Mouse (Mus musculus): ENCODE results near the gene Rpl37a. TPM values are rescaled to one million over a fixed set of nuclear protein-coding genes. Genes with fewer than 3 reads are reported as not detected.

The Rpl37a gene
- polyA plus RNA-seq, 1 experiment from 2014 or later, result 1,442 TPM

- DNase-seq (ENCODE audit: low spot score), result no peak
- WGBS, result 87% methylated on average over 5 of the region's 5 CpGs
- no peaks in the 10 kb centered on the region for H3K27me3 ChIP-seq (replicated peaks; ENCODE audit: low read depth, poor library complexity, severe bottlenecking)
- peaks cover 12% of the 10 kb centered on the region for H3K4me1 ChIP-seq
- no peaks in the 10 kb centered on the region for H3K36me3 ChIP-seq (replicated peaks)
- H3K9me3 ChIP-seq, result no peaks in the 10 kb centered on the region
- no peak overlapping the region for H3K4me3 ChIP-seq
- no peak overlapping the region for H3K27ac ChIP-seq (replicated peaks)
Observed at GRCm38 (mm10) chr1:72741406-72741805, 30.3 kb downstream of the Rpl37a start.

- Histone ChIP-seq H3K27me3 (replicated peaks; ENCODE audit: low read depth, poor library complexity, severe bottlenecking) (no peaks in the 10 kb centered on the region), H3K9me3 (no peaks in the 10 kb centered on the region), H3K4me3 (no peak overlapping the region), H3K4me1 (0 out of 2 replicates have a peak, but pooled peaks cover 2% of the 10 kb centered on the region), H3K36me3 (replicated peaks) (no peaks in the 10 kb centered on the region), H3K27ac (replicated peaks) (no peak overlapping the region)
- no peak for DNase-seq (ENCODE audit: low spot score)
- WGBS, result 82% methylated on average over 8 of the region's 8 CpGs
Observed at GRCm38 (mm10) chr1:72744816-72745506, 33.9 kb downstream of the Rpl37a start.

- DNase-seq (ENCODE audit: low spot score), result no peak
- no peak overlapping the region for H3K4me3 ChIP-seq
- WGBS, result 75% methylated on average over 7 of the region's 7 CpGs
- H3K27me3 ChIP-seq (replicated peaks; ENCODE audit: low read depth, poor library complexity, severe bottlenecking), result no peaks in the 10 kb centered on the region
- H3K27ac ChIP-seq (replicated peaks), result no peak overlapping the region
- no peaks in the 10 kb centered on the region for H3K9me3 ChIP-seq
- H3K36me3 ChIP-seq (replicated peaks), result no peaks in the 10 kb centered on the region
- H3K4me1 ChIP-seq, result 0 out of 2 replicates have a peak, but pooled peaks cover 2% of the 10 kb centered on the region
Observed at GRCm38 (mm10) chr1:72746382-72746781, 35.3 kb downstream of the Rpl37a start.

GRCm38 (mm10) chr1:72751371-72751781 is 40.3 kb downstream of the Rpl37a start:
- Histone ChIP-seq H3K9me3 (no peaks in the 10 kb centered on the region), H3K4me1 (peaks cover 10% of the 10 kb centered on the region), H3K27me3 (replicated peaks; ENCODE audit: low read depth, poor library complexity, severe bottlenecking) (no peaks in the 10 kb centered on the region), H3K36me3 (replicated peaks) (no peaks in the 10 kb centered on the region), H3K27ac (replicated peaks) (0 out of 2 replicates have a peak overlapping the region, but pooled peaks have one; percentile 8), H3K4me3 (no peak overlapping the region)
- no peak for DNase-seq (ENCODE audit: low spot score)
- WGBS, result 92% methylated on average over 7 of the region's 7 CpGs

- Histone ChIP-seq H3K36me3 (replicated peaks) (no peaks in the 10 kb centered on the region), H3K4me1 (peaks cover 10% of the 10 kb centered on the region), H3K27ac (replicated peaks) (no peak overlapping the region), H3K27me3 (replicated peaks; ENCODE audit: low read depth, poor library complexity, severe bottlenecking) (no peaks in the 10 kb centered on the region), H3K9me3 (no peaks in the 10 kb centered on the region), H3K4me3 (no peak overlapping the region)
- DNase-seq (ENCODE audit: low spot score), result no peak
- WGBS, result 84% methylated on average over 6 of the region's 6 CpGs
Observed at GRCm38 (mm10) chr1:72753211-72753610, 42.1 kb downstream of the Rpl37a start.

- WGBS, result 80% methylated on average over 8 of the region's 8 CpGs
- Histone ChIP-seq H3K36me3 (replicated peaks) (no peaks in the 10 kb centered on the region), H3K4me1 (peaks cover 10% of the 10 kb centered on the region), H3K9me3 (no peaks in the 10 kb centered on the region), H3K4me3 (no peak overlapping the region), H3K27ac (replicated peaks) (no peak overlapping the region; the same call in 1 of the 2 replicates), H3K27me3 (replicated peaks; ENCODE audit: low read depth, poor library complexity, severe bottlenecking) (no peaks in the 10 kb centered on the region)
- DNase-seq (ENCODE audit: low spot score), result no peak
Observed at GRCm38 (mm10) chr1:72755227-72755626, 44.1 kb downstream of the Rpl37a start.

GRCm38 (mm10) chr1:72755801-72756200 is 44.7 kb downstream of the Rpl37a start:
- WGBS, result 86% methylated on average over 2 of the region's 2 CpGs
- Histone ChIP-seq H3K27ac (replicated peaks) (no peak overlapping the region), H3K4me3 (no peak overlapping the region), H3K27me3 (replicated peaks; ENCODE audit: low read depth, poor library complexity, severe bottlenecking) (no peaks in the 10 kb centered on the region), H3K36me3 (replicated peaks) (no peaks in the 10 kb centered on the region), H3K9me3 (no peaks in the 10 kb centered on the region), H3K4me1 (peaks cover 10% of the 10 kb centered on the region)
- no peak for DNase-seq (ENCODE audit: low spot score)

GRCm38 (mm10) chr1:72759758-72760157 is 48.7 kb downstream of the Rpl37a start:
- Histone ChIP-seq H3K4me1 (peaks cover 22% of the 10 kb centered on the region), H3K27me3 (replicated peaks; ENCODE audit: low read depth, poor library complexity, severe bottlenecking) (no peaks in the 10 kb centered on the region), H3K9me3 (no peaks in the 10 kb centered on the region), H3K36me3 (replicated peaks) (no peaks in the 10 kb centered on the region), H3K27ac (replicated peaks) (no peak overlapping the region), H3K4me3 (no peak overlapping the region)
- WGBS, result 85% methylated on average over 6 of the region's 6 CpGs
- no peak for DNase-seq (ENCODE audit: low spot score)

Other genes starting within 250 kb of the Rpl37a start
- not detected in 2 replicates for gene March4, start 174.4 kb upstream of the Rpl37a start, polyA plus RNA-seq (2016; fragmentation: Nextera tagmentation; extraction: Ambion mirVana)
- 31.4 and 33.3 TPM in 2 replicates for gene Smarcal1, start 128.0 kb upstream of the Rpl37a start, polyA plus RNA-seq (2016; fragmentation: Nextera tagmentation; extraction: Ambion mirVana)
- not detected in 2 replicates for gene Ankar, start 10.7 kb upstream of the Rpl37a start, polyA plus RNA-seq (2016; fragmentation: Nextera tagmentation; extraction: Ambion mirVana)
- 474 and 479 TPM in 2 replicates for gene Igfbp2, start 113.2 kb downstream of the Rpl37a start, polyA plus RNA-seq (2016; fragmentation: Nextera tagmentation; extraction: Ambion mirVana)
- gene Igfbp5, start 163.6 kb downstream of the Rpl37a start, polyA plus RNA-seq (2016; fragmentation: Nextera tagmentation; extraction: Ambion mirVana), result 75.4 and 87.4 TPM in 2 replicates